Mouse (Mus musculus): ENCODE measurements at regions not wholly inside any gene's neighbourhood (a gene's known extent, or its start where the extent isn't known, plus 50 kb on each side); places are given as distances from the start of the nearest gene placed in this dataset.

- TF ChIP-seq GATA1 (IDR thresholded peaks at IDR 0.05; ENCODE audit: borderline replicate concordance, low read length), result peak; percentile 16; the same call in 1 of the 3 replicates
- no peak for TF ChIP-seq FLI1 (IDR thresholded peaks at IDR 0.05; ENCODE audit: low read length)
Measured at GRCm38 (mm10) chr5:100239632-100240031, 80.0 kb upstream of the Tmem150c start.

Measured in megakaryocyte, embryonic 14.5 days (primary cell).